Mouse (Mus musculus): ENCODE measurements at regions not wholly inside any gene's neighbourhood (a gene's known extent, or its start where the extent isn't known, plus 50 kb on each side); places are given as distances from the start of the nearest gene placed in this dataset.

DNA sequence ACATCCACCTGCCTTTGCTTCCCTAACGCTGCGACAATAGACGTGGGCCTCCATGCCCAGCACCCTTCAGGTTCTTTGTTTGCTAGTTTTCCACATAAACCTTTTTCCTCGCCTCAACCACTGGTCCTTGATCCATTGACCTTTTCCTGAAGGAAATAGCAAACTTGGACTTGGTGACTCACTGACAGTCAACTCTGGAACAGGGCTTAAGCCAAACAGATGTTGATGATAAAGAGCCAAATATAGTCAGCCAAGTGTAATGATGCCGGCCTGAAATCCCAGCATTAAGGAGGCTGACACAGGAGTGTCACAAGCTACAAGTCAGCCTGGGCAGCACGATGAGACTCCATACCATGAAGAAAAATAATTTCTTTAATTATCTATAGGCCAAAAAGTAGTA, 62.9 kb upstream of the Thoc2 start:
- no peak for ATAC-seq (replicated peaks; ENCODE audit: low FRiP score, poor library complexity, severe bottlenecking)

DNA sequence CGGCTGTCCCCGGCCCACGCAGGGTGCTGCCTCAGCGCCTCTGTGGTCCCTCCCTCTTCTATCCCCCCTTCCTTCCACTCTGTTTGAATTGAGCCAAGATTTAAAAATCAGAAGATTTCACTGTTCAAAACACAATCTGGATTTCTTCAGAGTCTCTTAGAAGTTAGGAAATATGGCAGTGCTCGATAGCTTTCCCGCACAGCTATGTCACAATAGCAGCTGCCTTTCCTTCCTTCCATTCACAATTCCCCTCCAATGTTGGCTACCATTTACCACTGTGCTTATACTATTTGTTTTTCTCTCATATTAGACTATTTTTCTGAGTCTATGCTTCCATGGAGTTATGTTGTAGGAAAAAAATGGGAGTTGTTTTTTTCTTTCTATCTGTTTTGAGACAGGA, 63.7 kb upstream of the Xiap start:
- no peak for ATAC-seq (replicated peaks; ENCODE audit: low FRiP score, poor library complexity, severe bottlenecking)

DNA sequence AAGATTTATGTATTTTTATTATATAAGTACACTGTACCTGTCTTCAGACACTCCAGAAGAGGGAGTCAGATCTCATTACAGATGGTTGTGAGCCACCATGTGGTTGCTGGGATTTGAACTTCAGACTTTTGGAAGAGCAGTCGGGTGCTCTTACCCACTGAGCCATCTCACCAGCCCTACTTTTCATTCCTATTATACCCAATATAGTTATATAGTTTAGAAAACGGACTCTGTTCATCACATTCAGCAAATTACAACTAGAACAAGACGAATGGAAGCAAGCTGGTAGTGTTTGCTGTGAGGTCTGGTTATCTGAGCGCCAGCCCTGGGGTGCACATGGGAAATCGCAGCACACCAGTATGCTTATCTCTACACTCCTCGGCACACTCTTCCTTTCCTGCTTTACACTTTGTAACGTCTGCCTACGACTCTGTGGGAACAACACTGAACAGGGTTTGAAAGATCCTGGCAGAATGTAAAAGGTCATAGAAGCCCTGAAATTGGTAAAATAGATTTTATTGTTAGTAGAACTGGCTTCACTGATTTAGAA, 58.8 kb upstream of the Xiap start:
- peak; percentile 79 for ATAC-seq (replicated peaks; ENCODE audit: low FRiP score, poor library complexity, severe bottlenecking)

DNA sequence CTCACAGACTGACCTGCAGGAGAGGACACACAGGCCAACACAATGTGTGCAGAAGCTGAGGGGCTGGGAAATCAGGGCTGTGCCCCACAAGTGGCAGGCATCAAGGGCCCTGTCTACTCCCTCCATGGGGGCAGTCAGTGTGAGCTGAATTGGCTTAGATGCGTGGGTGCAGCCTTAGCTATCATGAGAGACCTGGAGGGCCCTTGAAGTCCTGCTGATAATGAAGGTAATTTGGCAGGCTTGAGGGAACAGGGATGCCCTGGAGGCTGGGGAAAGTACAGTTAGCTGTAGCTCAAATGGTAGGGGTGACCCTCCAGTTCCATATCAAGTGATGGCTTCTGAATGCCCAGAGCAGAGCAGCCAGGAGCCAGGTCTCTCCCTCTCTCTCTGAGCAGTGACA, 53.9 kb upstream of the Xiap start:
- peak; percentile 47; the same call in 1 of the 2 replicates for ATAC-seq (replicated peaks; ENCODE audit: low FRiP score, poor library complexity, severe bottlenecking)

DNA sequence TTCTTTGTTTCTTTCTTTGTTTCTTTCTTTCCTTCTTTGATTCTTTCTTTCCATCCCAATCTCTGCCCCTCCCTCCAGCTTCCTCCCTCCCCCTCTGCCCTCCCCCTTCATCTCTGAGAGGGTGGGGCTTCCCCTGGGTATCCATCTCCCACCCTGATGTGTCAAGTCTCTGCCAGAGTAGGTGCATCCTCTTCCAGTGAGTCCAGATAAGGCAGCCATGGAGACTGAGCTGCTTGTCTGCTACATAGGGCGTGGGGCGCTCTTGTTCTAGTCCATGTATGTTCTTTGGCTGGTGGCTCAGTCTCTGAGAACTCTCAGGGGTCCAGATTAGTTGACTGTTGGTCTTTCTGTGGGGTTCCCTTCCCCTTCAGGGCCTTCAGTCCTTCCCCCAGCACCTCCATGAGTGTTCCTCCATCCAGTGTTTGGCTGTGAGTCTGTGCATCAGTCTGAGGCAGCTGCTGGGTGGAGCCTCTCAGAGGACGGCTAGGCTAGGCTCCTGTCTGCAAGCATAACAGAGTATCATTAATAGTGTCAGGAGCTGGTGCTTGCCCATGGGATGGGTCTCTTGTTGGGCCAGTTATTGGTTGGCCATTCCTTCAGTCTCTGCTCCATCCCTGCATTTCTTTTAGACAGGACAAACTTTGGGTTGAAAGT, 52.8 kb upstream of the Xiap start:
- ATAC-seq (replicated peaks; ENCODE audit: low FRiP score, poor library complexity, severe bottlenecking) = peak; percentile 77
